Mouse (Mus musculus): ENCODE data around the gene Atxn3. TPM values are rescaled to one million over a fixed set of nuclear protein-coding genes. Genes with fewer than 3 reads are reported as not detected.

The Atxn3 gene
- polyA plus RNA-seq, 1 experiment = 34.9 TPM

GRCm38 (mm10) chr12:101904906-101905305, 53.1 kb downstream of the Atxn3 start:
- no peak for TF ChIP-seq POLR2A (IDR thresholded peaks at IDR 0.05; ENCODE audit: insufficient read depth, low read length)
- no peak for TF ChIP-seq CTCF (IDR thresholded peaks at IDR 0.05; ENCODE audit: low read depth, low read length)
- no peak for TF ChIP-seq EP300 (IDR thresholded peaks at IDR 0.05; ENCODE audit: insufficient read depth, low read depth, low read length)
- peaks cover 2% of the 10 kb centered on the region; the same call in 1 of the 2 replicates for H3K36me3 ChIP-seq (ENCODE audit: control insufficient read depth, insufficient read depth, low read length, poor library complexity, severe bottlenecking)
- no peaks in the 10 kb centered on the region for H3K4me1 ChIP-seq (ENCODE audit: control insufficient read depth, insufficient read depth, low read length)

GRCm38 (mm10) chr12:101904170-101904569, 53.9 kb downstream of the Atxn3 start:
- no peaks in the 10 kb centered on the region for H3K27me3 ChIP-seq (ENCODE audit: control insufficient read depth, insufficient read depth, low read length, poor library complexity, severe bottlenecking)
- no peaks in the 10 kb centered on the region for H3K4me1 ChIP-seq (ENCODE audit: control insufficient read depth, insufficient read depth, low read length)
- H3K9ac ChIP-seq (ENCODE audit: low read depth, poor library complexity, severe bottlenecking) = no peak overlapping the region
- H3K4me3 ChIP-seq (ENCODE audit: low read depth, low read length) = no peak overlapping the region
- TF ChIP-seq CTCF (IDR thresholded peaks at IDR 0.05; ENCODE audit: low read depth, low read length) (no peak), EP300 (IDR thresholded peaks at IDR 0.05; ENCODE audit: insufficient read depth, low read depth, low read length) (no peak), POLR2A (IDR thresholded peaks at IDR 0.05; ENCODE audit: insufficient read depth, low read length) (no peak)
- peaks cover 2% of the 10 kb centered on the region; the same call in 1 of the 2 replicates for H3K36me3 ChIP-seq (ENCODE audit: control insufficient read depth, insufficient read depth, low read length, poor library complexity, severe bottlenecking)
- no peak overlapping the region for H3K27ac ChIP-seq (ENCODE audit: insufficient read depth, low read length)
- no peaks in the 10 kb centered on the region for H3K9me3 ChIP-seq (replicated peaks; ENCODE audit: control insufficient read depth, insufficient read depth, low read length, poor library complexity, severe bottlenecking)

More at GRCm38 (mm10) chr12:101904906-101905305, 53.1 kb downstream of the Atxn3 start:
- Histone ChIP-seq H3K4me3 (ENCODE audit: low read depth, low read length) (no peak overlapping the region), H3K27me3 (ENCODE audit: control insufficient read depth, insufficient read depth, low read length, poor library complexity, severe bottlenecking) (no peaks in the 10 kb centered on the region), H3K27ac (ENCODE audit: insufficient read depth, low read length) (no peak overlapping the region), H3K9ac (ENCODE audit: low read depth, poor library complexity, severe bottlenecking) (no peak overlapping the region), H3K9me3 (replicated peaks; ENCODE audit: control insufficient read depth, insufficient read depth, low read length, poor library complexity, severe bottlenecking) (no peaks in the 10 kb centered on the region)

- H3K27ac ChIP-seq (ENCODE audit: insufficient read depth, low read length) = no peak overlapping the region
- no peak for TF ChIP-seq POLR2A (IDR thresholded peaks at IDR 0.05; ENCODE audit: insufficient read depth, low read length)
- TF ChIP-seq EP300 (IDR thresholded peaks at IDR 0.05; ENCODE audit: insufficient read depth, low read depth, low read length) = no peak
- TF ChIP-seq CTCF (IDR thresholded peaks at IDR 0.05; ENCODE audit: low read depth, low read length) = no peak
- no peaks in the 10 kb centered on the region for H3K36me3 ChIP-seq (ENCODE audit: control insufficient read depth, insufficient read depth, low read length, poor library complexity, severe bottlenecking)
- no peaks in the 10 kb centered on the region for H3K9me3 ChIP-seq (replicated peaks; ENCODE audit: control insufficient read depth, insufficient read depth, low read length, poor library complexity, severe bottlenecking)
- H3K27me3 ChIP-seq (ENCODE audit: control insufficient read depth, insufficient read depth, low read length, poor library complexity, severe bottlenecking) = no peaks in the 10 kb centered on the region
- H3K9ac ChIP-seq (ENCODE audit: low read depth, poor library complexity, severe bottlenecking) = no peak overlapping the region
- H3K4me1 ChIP-seq (ENCODE audit: control insufficient read depth, insufficient read depth, low read length) = no peaks in the 10 kb centered on the region
- H3K4me3 ChIP-seq (ENCODE audit: low read depth, low read length) = no peak overlapping the region
Observed at GRCm38 (mm10) chr12:101899671-101900245, 58.3 kb downstream of the Atxn3 start.

GRCm38 (mm10) chr12:101898966-101899365, 59.1 kb downstream of the Atxn3 start:
- Histone ChIP-seq H3K36me3 (ENCODE audit: control insufficient read depth, insufficient read depth, low read length, poor library complexity, severe bottlenecking) (no peaks in the 10 kb centered on the region), H3K4me1 (ENCODE audit: control insufficient read depth, insufficient read depth, low read length) (no peaks in the 10 kb centered on the region), H3K9ac (ENCODE audit: low read depth, poor library complexity, severe bottlenecking) (no peak overlapping the region), H3K27me3 (ENCODE audit: control insufficient read depth, insufficient read depth, low read length, poor library complexity, severe bottlenecking) (no peaks in the 10 kb centered on the region), H3K27ac (ENCODE audit: insufficient read depth, low read length) (no peak overlapping the region), H3K4me3 (ENCODE audit: low read depth, low read length) (no peak overlapping the region), H3K9me3 (replicated peaks; ENCODE audit: control insufficient read depth, insufficient read depth, low read length, poor library complexity, severe bottlenecking) (no peaks in the 10 kb centered on the region)
- TF ChIP-seq EP300 (IDR thresholded peaks at IDR 0.05; ENCODE audit: insufficient read depth, low read depth, low read length) (no peak), CTCF (IDR thresholded peaks at IDR 0.05; ENCODE audit: low read depth, low read length) (no peak), POLR2A (IDR thresholded peaks at IDR 0.05; ENCODE audit: insufficient read depth, low read length) (no peak)

- H3K9me3 ChIP-seq (replicated peaks; ENCODE audit: control insufficient read depth, insufficient read depth, low read length, poor library complexity, severe bottlenecking) = no peaks in the 10 kb centered on the region
- no peak overlapping the region for H3K4me3 ChIP-seq (ENCODE audit: low read depth, low read length)
- TF ChIP-seq EP300 (IDR thresholded peaks at IDR 0.05; ENCODE audit: insufficient read depth, low read depth, low read length) (no peak), POLR2A (IDR thresholded peaks at IDR 0.05; ENCODE audit: insufficient read depth, low read length) (no peak), CTCF (IDR thresholded peaks at IDR 0.05; ENCODE audit: low read depth, low read length) (no peak)
- H3K27ac ChIP-seq (ENCODE audit: insufficient read depth, low read length) = no peak overlapping the region
- H3K27me3 ChIP-seq (ENCODE audit: control insufficient read depth, insufficient read depth, low read length, poor library complexity, severe bottlenecking) = no peaks in the 10 kb centered on the region
- H3K36me3 ChIP-seq (ENCODE audit: control insufficient read depth, insufficient read depth, low read length, poor library complexity, severe bottlenecking) = peaks cover 3% of the 10 kb centered on the region; the same call in 1 of the 2 replicates
- H3K4me1 ChIP-seq (ENCODE audit: control insufficient read depth, insufficient read depth, low read length) = no peaks in the 10 kb centered on the region
- H3K9ac ChIP-seq (ENCODE audit: low read depth, poor library complexity, severe bottlenecking) = no peak overlapping the region
Observed at GRCm38 (mm10) chr12:101897113-101897512, 60.9 kb downstream of the Atxn3 start.

GRCm38 (mm10) chr12:101893296-101893695, 64.8 kb downstream of the Atxn3 start:
- no peak for TF ChIP-seq EP300 (IDR thresholded peaks at IDR 0.05; ENCODE audit: insufficient read depth, low read depth, low read length)
- TF ChIP-seq POLR2A (IDR thresholded peaks at IDR 0.05; ENCODE audit: insufficient read depth, low read length) = no peak
- TF ChIP-seq CTCF (IDR thresholded peaks at IDR 0.05; ENCODE audit: low read depth, low read length) = no peak
- H3K27me3 ChIP-seq (ENCODE audit: control insufficient read depth, insufficient read depth, low read length, poor library complexity, severe bottlenecking) = no peaks in the 10 kb centered on the region
- H3K36me3 ChIP-seq (ENCODE audit: control insufficient read depth, insufficient read depth, low read length, poor library complexity, severe bottlenecking) = peaks cover 3% of the 10 kb centered on the region; the same call in 1 of the 2 replicates
- H3K4me3 ChIP-seq (ENCODE audit: low read depth, low read length) = no peak overlapping the region
- no peaks in the 10 kb centered on the region for H3K4me1 ChIP-seq (ENCODE audit: control insufficient read depth, insufficient read depth, low read length)
- H3K9me3 ChIP-seq (replicated peaks; ENCODE audit: control insufficient read depth, insufficient read depth, low read length, poor library complexity, severe bottlenecking) = no peaks in the 10 kb centered on the region
- no peak overlapping the region for H3K9ac ChIP-seq (ENCODE audit: low read depth, poor library complexity, severe bottlenecking)
- no peak overlapping the region for H3K27ac ChIP-seq (ENCODE audit: insufficient read depth, low read length)
